Mouse (Mus musculus) CH12.LX (cell line): Measurements from ENCODE around the gene Pakap. TPM values are rescaled to one million over a fixed set of nuclear protein-coding genes. Genes with fewer than 3 reads are reported as not detected.

Source experiments
- DNase-seq: peaks from one replicate; pipeline ENCODE4 v3.0.0-alpha.2; 2013; ENCODE audit errors: extremely low read depth
- H3K27ac ChIP-seq: 2 replicates; pipeline ENCODE4 v1.5.1; 2012; ENCODE audit warnings: low read depth, mild to moderate bottlenecking, control low read depth, moderate library complexity; ENCODE audit not compliant: insufficient read depth
- H3K27me3 ChIP-seq: replicated peaks from 2 replicates; pipeline ENCODE3; 2012; ENCODE audit warnings: inconsistent platforms
- H3K36me3 ChIP-seq, 2 experiments: replicated peaks in 1 of 2; 2 replicates each; pipeline versions ENCODE3 to v1.6.1; 2012; ENCODE audit warnings: inconsistent platforms in 1 of 2, low read length in 1 of 2, mild to moderate bottlenecking in 1 of 2, mixed read lengths in 1 of 2, moderate library complexity in 1 of 2; ENCODE audit not compliant: control insufficient read depth in 1 of 2, insufficient read depth in 1 of 2
- H3K4me1 ChIP-seq, 2 experiments: 2 replicates each; pipeline ENCODE4 v1.6.1; 2012; ENCODE audit warnings: inconsistent platforms in 1 of 2, moderate library complexity in 1 of 2; ENCODE audit not compliant: insufficient read depth in 2 of 2, control insufficient read depth in 1 of 2
- H3K4me2 ChIP-seq: 2 replicates; pipeline ENCODE4 v1.6.1; 2012; ENCODE audit warnings: low read depth, mild to moderate bottlenecking, control low read depth; ENCODE audit not compliant: poor library complexity, insufficient read depth, severe bottlenecking
- H3K4me3 ChIP-seq, 3 experiments: fragments of 150-350 bp in 1 of 3; sonication (generic) in 1 of 3; replicated peaks in 1 of 3; 2 replicates each; pipeline versions ENCODE3 to v1.5.1; 2011 to 2012; ENCODE audit warnings: low read depth in 2 of 3, low read length in 2 of 3, mild to moderate bottlenecking in 2 of 3, moderate library complexity in 2 of 3, control low read depth in 1 of 3, improper control_type of control experiment in 1 of 3, inconsistent platforms in 1 of 3, mixed read lengths in 1 of 3; ENCODE audit not compliant: poor library complexity in 1 of 3
- H3K79me2 ChIP-seq: replicated peaks from 2 replicates; pipeline ENCODE4 v1.6.1; 2012; ENCODE audit warnings: mild to moderate bottlenecking, moderate library complexity; ENCODE audit not compliant: control insufficient read depth, poor library complexity, insufficient read depth, severe bottlenecking; ENCODE audit errors: extremely low read depth
- H3K9ac ChIP-seq: 2 replicates; pipeline ENCODE4 v1.6.1; 2012; ENCODE audit warnings: low read depth, mild to moderate bottlenecking, control low read depth, moderate library complexity; ENCODE audit not compliant: insufficient read depth
- H3K9me3 ChIP-seq: replicated peaks from 2 replicates; pipeline ENCODE3; 2012; ENCODE audit warnings: low read length, inconsistent platforms, mixed read lengths
- BHLHE40 ChIP-seq: IDR thresholded peaks from 2 replicates; pipeline ENCODE4 v1.6.1; 2011; ENCODE audit warnings: mild to moderate bottlenecking, low read depth, low read length, improper control_type of control experiment
- E2F4 ChIP-seq: IDR thresholded peaks from 2 replicates; pipeline ENCODE4 v1.6.1; 2011; ENCODE audit warnings: low read depth, low read length, improper control_type of control experiment; ENCODE audit not compliant: insufficient replicate concordance
- ELF1 ChIP-seq: IDR thresholded peaks from 2 replicates; pipeline ENCODE4 v1.6.1; 2014; ENCODE audit warnings: low read depth, mild to moderate bottlenecking, inconsistent platforms, low read length, improper control_type of control experiment
- EP300 ChIP-seq: IDR thresholded peaks from 2 replicates; pipeline ENCODE4 v1.6.1; 2011; ENCODE audit warnings: low read length, improper control_type of control experiment
- ETS1 ChIP-seq: conservative IDR thresholded peaks from 2 replicates; pipeline ENCODE4 v1.6.1; 2012; ENCODE audit warnings: low read depth, mild to moderate bottlenecking, inconsistent platforms, low read length, improper control_type of control experiment, moderate library complexity
- GABPA ChIP-seq: IDR thresholded peaks from 2 replicates; pipeline ENCODE4 v1.6.1; 2012; ENCODE audit warnings: low read depth, low read length, improper control_type of control experiment, inconsistent platforms; ENCODE audit not compliant: insufficient replicate concordance
- JUN ChIP-seq: IDR thresholded peaks from 2 replicates; pipeline ENCODE4 v1.6.1; 2011; ENCODE audit warnings: low read depth, mild to moderate bottlenecking, low read length, improper control_type of control experiment, moderate library complexity; ENCODE audit not compliant: insufficient read depth
- MAFK ChIP-seq: IDR thresholded peaks from 2 replicates; pipeline ENCODE4 v1.6.1; 2011; ENCODE audit warnings: low read length, improper control_type of control experiment; ENCODE audit not compliant: insufficient replicate concordance
- MAX ChIP-seq: IDR thresholded peaks from 2 replicates; pipeline ENCODE4 v1.6.1; 2011; ENCODE audit warnings: low read length, improper control_type of control experiment
- MAZ ChIP-seq: IDR thresholded peaks from 2 replicates; pipeline ENCODE4 v1.6.1; 2012; ENCODE audit warnings: low read depth, mild to moderate bottlenecking, inconsistent platforms, low read length, improper control_type of control experiment, moderate library complexity
- MXI1 ChIP-seq: IDR thresholded peaks from 2 replicates; pipeline ENCODE4 v1.6.1; 2011; ENCODE audit warnings: mild to moderate bottlenecking, low read depth, low read length, improper control_type of control experiment
- MYC ChIP-seq: IDR thresholded peaks from 2 replicates; pipeline ENCODE4 v1.6.1; 2011; ENCODE audit warnings: low read depth, mild to moderate bottlenecking, improper control_type of control experiment, low read length
- POLR2A ChIP-seq: IDR thresholded peaks from 2 replicates; pipeline ENCODE4 v1.6.1; 2011; ENCODE audit warnings: low read depth, mild to moderate bottlenecking, improper control_type of control experiment, low read length
- RCOR1 ChIP-seq: conservative IDR thresholded peaks from 2 replicates; pipeline ENCODE4 v1.6.1; 2012; ENCODE audit warnings: low read depth, mild to moderate bottlenecking, inconsistent platforms, low read length, improper control_type of control experiment
- TCF12 ChIP-seq: IDR thresholded peaks from 2 replicates; pipeline ENCODE4 v1.6.1; 2014; ENCODE audit warnings: low read depth, mild to moderate bottlenecking, inconsistent platforms, low read length, improper control_type of control experiment
- UBTF ChIP-seq: IDR thresholded peaks from 2 replicates; pipeline ENCODE4 v1.6.1; 2012; ENCODE audit warnings: low read depth, mild to moderate bottlenecking, inconsistent platforms, low read length, improper control_type of control experiment, moderate library complexity
- USF1 ChIP-seq: IDR thresholded peaks from 2 replicates; pipeline ENCODE4 v1.6.1; 2014; ENCODE audit warnings: low read depth, mild to moderate bottlenecking, inconsistent platforms, low read length, improper control_type of control experiment
- USF2 ChIP-seq: conservative IDR thresholded peaks from 2 replicates; pipeline ENCODE4 v1.6.1; 2011; ENCODE audit warnings: low read depth, low read length, improper control_type of control experiment
- ZC3H11A ChIP-seq: IDR thresholded peaks from 2 replicates; pipeline ENCODE4 v1.6.1; 2012; ENCODE audit warnings: low read depth, mild to moderate bottlenecking, inconsistent platforms, low read length, improper control_type of control experiment
- ZMIZ1 ChIP-seq: IDR thresholded peaks from 2 replicates; pipeline ENCODE4 v1.6.1; 2012; ENCODE audit warnings: low read depth, mild to moderate bottlenecking, inconsistent platforms, low read length, improper control_type of control experiment
- ZNF384 ChIP-seq: IDR thresholded peaks from 2 replicates; pipeline ENCODE4 v1.6.1; 2012; ENCODE audit warnings: low read depth, low read length, improper control_type of control experiment, inconsistent platforms
- dilution Hi-C: fragments of 300-500 bp; cut with MboI; formaldehyde crosslinking; loops from 2 replicates; pipeline ENCODE4 v1.14.3; 2020; ENCODE audit warnings: low sequenced_read_pairs; ENCODE audit not compliant: extremely low pct_unique_long_range_greater_than_20kb, extremely low pct_ligation_motif_present
- in situ Hi-C: fragments of 300-500 bp; cut with MboI; formaldehyde crosslinking; loops from 3 replicates; pipeline ENCODE4 v1.14.3; 2019; ENCODE audit warnings: low sequenced_read_pairs, low pct_ligation_motif_present, low pct_unique_long_range_greater_than_20kb, mixed read lengths
- polyA plus RNA-seq: library from polyadenylated mRNA; unstranded; fragments of >175 nt; gene quantifications from 2 replicates; pipeline ENCODE4 v1.2.1, GENCODE M21; 2012; ENCODE audit warnings: low read depth; ENCODE audit not compliant: insufficient read length
- total RNA-seq, 2 experiments: library from RNA; depleted of rRNA; stranded (reverse); fragments of 300-350 nt in 1 of 2; fragments of >200 nt in 1 of 2; gene quantifications; 2 replicates each; pipeline ENCODE4 v1.2.3; 2012 to 2014

Gene Pakap
- total and polyA plus RNA-seq, 3 experiments, result 0.08 to 0.14 TPM; not detected in 1

- Histone ChIP-seq H3K79me2 (no peaks in the 10 kb centered on the region), H3K27ac (no peak overlapping the region), H3K4me1 (peaks cover 23 to 68% of the 10 kb centered on the region in 2 experiments), H3K4me2 (no peak overlapping the region), H3K4me3 (no peak overlapping the region), H3K9me3 (no peaks in the 10 kb centered on the region), H3K36me3 (no peaks in the 10 kb centered on the region), H3K27me3 (no peaks in the 10 kb centered on the region), H3K9ac (no peak overlapping the region)
- DNase-seq, result no peak
- TF ChIP-seq E2F4 (no peak), BHLHE40 (no peak), EP300 (no peak), MAFK (no peak), ZMIZ1 (no peak)
- in situ Hi-C loops, result no loop called here
- dilution Hi-C loops, result no loop called here
Observed at GRCm38 (mm10) chr4:57682341-57682740, 114.4 kb downstream of the Pakap start.

GRCm38 (mm10) chr4:57682944-57683343 is 115.0 kb downstream of the Pakap start:
- H3K27me3 ChIP-seq, result no peaks in the 10 kb centered on the region
- no peak overlapping the region for H3K9ac ChIP-seq
- no peaks in the 10 kb centered on the region for H3K36me3 ChIP-seq
- H3K4me3 ChIP-seq, result no peak overlapping the region
- dilution Hi-C loops (no loop called here), in situ Hi-C loops (no loop called here)
- H3K9me3 ChIP-seq, result no peaks in the 10 kb centered on the region
- DNase-seq, result no peak
- peaks cover 23 to 62% of the 10 kb centered on the region in 2 experiments for H3K4me1 ChIP-seq
- no peak overlapping the region for H3K27ac ChIP-seq
- H3K4me2 ChIP-seq, result no peak overlapping the region
- H3K79me2 ChIP-seq, result no peaks in the 10 kb centered on the region
- no peak for TF ChIP-seq UBTF
- no peak for TF ChIP-seq POLR2A
- no peak for TF ChIP-seq USF2
- TF ChIP-seq MXI1, result no peak
- no peak for TF ChIP-seq MAX
- TF ChIP-seq JUN, result no peak
- TF ChIP-seq ZMIZ1, result no peak
- no peak for TF ChIP-seq ZNF384
- no peak for TF ChIP-seq MYC
- no peak for TF ChIP-seq RCOR1
- TF ChIP-seq ELF1, result no peak
- no peak for TF ChIP-seq TCF12
- no peak for TF ChIP-seq USF1
- no peak for TF ChIP-seq MAZ
- TF ChIP-seq EP300, result no peak
- no peak for TF ChIP-seq GABPA
- TF ChIP-seq ETS1, result no peak
- no peak for TF ChIP-seq BHLHE40
- no peak for TF ChIP-seq ZC3H11A
- no peak for TF ChIP-seq MAFK
